Mouse (Mus musculus) G1E-ER4 (cell line): ENCODE results near the gene Foxd1. TPM values are rescaled to one million over a fixed set of nuclear protein-coding genes. Genes with fewer than 3 reads are reported as not detected.

Experiments used
- GATA1 ChIP-seq: IDR thresholded peaks from one replicate; pipeline ENCODE4 v1.8.0; 2012; ENCODE audit warnings: low read length, inconsistent platforms
- polyA plus RNA-seq: library from polyadenylated mRNA; stranded (reverse); fragments of >175 nt; gene quantifications from 2 replicates; pipeline ENCODE4 v1.2.3, GENCODE M21; 2012

The Foxd1 gene
- polyA plus RNA-seq, 1 experiment = not detected

DNA sequence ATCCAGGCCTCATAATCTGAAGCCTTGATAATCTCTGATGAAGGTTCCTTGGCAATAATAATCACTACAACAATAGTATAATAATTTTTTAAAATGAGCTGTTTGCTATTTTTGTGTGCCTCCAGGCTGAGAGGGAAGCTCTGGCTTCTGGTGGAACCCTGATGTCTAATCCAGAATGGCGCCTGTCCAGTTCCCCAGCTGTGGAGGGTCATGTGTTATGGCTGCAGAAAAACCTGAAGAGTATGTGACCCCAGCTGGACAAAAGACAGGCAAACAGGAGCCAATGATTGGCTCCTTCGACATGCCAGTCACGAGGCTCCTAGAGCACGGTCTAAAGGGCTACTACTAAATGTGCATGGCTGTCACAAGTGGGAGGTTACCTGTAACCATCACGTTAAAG is 13.5 kb upstream of the Foxd1 start:
- no peak for TF ChIP-seq GATA1

DNA sequence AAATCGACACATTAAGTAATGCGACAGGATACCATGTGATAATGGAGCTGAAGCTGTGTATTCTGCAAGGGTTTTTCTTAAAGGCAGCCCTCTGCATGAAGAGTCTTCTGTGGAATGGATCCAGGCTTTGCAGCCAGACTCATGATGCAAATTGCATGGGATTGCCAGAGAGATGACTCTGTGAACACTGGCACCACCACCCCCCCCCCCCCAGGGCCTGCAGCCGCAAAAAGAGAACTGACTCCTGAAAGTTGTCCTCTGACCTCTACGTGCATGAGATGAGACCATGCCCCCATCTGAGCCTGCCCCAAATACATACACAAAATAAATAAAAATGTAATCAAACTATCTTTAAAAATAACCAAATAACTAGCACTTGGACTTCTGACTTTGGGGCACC is 4.6 kb upstream of the Foxd1 start:
- no peak for TF ChIP-seq GATA1

DNA sequence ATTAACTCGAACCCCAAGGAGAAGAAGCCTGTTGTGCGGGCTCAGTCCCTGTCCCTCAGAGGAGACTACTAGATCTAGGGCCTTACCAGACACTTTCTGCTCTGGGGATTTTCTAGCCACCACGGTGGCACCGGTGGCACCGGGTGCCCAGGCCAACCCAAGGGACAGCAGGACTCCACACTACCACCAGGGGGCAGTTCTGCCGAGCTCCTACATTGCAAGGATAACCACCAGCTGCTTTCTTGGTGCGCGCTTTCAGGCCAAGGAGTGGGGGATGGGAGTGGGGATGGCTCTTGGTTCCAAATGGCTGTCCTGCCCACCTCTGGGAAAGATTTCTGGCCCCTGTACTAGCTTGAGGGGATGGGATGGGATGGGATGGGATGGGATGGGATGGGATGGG is 2.5 kb upstream of the Foxd1 start:
- no peak for TF ChIP-seq GATA1

DNA sequence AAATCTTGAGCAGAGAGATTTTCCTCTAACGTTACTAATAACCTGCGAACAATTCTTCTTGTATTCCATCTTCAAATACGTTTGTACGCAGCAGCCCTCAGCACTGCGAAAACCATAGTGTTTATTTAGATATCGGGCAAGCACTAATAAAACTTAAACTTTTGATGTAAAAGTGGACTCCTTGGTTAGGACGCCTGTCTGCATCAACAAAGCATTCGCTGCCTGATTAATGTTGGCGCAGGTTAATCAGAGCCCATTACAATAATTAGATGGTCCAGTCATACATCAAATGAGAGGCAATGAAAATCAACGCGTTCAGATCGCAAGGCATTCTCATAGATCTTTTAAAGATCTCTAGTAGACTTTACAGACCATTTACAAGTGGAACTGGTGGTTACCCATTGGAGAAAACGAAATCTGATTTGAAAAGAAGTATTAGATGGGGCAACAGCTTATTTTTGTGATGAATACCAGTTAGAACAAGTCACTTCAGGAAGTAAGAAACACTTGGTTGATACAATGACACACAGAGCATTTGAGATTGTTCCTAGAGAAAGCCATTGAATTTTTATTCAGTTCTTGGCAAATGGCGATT is 1.6 kb upstream of the Foxd1 start:
- no peak for TF ChIP-seq GATA1

DNA sequence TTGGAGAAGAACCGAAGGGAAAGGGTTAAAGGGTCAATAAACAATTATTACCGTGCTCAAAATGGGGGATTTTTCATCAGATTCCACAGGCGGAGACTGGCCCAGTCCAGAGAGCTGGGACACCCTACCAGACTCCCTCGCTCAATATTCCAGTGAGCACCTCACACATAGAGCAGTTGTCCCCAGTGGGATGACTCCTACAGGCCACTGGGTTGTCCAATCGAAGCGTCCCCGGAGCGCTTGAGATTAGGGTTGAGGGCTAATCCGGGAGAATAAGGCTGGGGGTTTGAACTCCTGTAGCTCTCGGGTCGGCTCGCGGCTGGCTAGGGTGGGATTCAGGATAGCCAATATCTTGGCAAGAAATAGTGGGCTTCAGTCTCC is 343 bp upstream of the Foxd1 start:
- no peak for TF ChIP-seq GATA1

DNA sequence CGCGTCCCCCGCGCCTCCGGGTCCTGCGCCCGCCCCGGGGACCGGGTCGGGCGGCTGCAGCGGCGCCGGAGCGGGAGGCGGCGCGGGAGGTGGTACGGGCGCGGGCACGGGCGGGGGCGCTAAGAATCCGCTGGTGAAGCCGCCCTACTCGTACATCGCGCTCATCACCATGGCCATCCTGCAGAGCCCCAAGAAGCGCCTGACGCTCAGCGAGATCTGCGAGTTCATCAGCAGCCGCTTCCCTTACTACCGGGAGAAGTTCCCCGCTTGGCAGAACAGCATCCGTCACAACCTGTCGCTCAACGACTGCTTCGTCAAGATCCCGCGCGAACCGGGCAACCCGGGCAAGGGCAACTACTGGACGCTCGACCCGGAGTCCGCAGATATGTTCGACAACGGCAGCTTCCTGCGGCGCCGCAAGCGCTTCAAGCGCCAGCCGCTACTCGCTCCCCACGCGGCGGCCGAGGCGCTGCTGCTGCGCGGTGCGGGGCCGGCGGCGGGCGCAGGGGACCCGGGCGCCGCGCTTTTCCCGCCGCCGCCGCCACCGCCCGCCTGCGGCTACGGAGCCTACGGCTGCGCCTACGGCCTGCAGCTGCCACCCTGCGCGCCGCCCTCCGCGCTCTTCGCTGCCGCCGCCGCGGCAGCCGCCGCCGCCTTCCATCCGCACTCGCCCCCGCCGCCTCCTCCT is 973 bp downstream of the Foxd1 start:
- TF ChIP-seq GATA1 = no peak

DNA sequence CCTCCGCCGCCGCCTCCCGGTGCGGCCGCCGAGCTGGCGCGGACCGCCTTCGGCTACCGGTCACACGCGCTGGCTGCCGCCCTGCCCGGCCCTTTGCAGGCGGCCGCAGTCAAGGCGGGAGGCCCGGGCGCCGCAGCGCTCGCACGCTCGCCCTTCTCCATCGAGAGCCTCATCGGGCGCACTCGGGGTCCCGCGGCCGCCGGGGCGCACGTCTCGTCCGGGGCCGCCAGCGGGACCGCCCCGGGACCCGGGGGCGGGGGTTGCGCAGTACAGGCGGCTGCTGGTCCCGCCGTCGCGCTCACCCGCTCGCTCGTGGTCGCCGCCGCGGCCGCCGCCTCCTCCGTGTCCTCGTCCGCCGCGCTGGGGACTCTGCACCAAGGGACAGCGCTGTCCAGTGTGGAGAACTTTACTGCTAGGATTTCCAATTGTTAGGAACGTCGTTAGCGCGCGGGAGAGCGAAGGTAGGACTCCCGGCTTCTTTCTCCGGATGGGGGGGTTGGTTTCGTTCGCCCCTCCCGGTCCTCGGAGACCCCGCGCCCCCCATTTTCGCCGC is 1.6 kb downstream of the Foxd1 start:
- no peak for TF ChIP-seq GATA1

DNA sequence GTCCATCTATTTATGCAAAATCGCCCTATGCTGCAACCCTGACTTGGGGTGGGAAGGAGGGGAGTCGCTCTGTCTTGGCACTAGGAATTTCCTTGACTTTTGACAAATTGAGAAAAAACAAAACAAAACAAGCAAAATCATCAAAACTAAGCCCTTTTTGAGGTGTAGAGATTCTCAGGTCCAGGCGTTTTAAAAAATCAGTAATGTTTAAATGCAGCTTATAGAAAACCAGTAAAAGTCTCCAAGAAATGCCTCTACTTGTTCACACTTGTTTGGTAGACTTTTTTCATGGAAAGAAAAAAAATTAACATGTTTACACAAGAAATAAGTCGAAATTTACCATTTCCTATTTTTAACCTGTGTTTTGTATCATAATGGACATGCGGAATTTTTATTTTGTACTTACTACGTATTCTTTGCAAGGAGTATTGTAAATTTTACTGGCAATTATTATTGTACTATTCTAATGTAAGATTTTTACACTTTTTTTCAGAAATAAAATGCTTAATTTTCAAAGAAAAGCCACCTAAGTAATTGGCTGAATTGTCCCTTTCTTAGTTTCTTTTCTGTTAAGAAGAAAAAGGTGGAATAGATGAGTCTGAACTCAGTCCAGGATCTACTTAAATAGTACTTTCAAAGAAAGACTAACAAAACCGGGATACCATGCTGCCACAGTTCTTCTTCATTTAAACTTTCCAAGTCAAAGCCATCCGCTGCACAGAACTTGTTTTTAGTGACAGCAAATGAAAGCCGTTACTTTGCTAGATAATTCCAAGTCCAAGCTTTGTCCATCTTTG is 2.3 kb downstream of the Foxd1 start:
- TF ChIP-seq GATA1 = no peak

DNA sequence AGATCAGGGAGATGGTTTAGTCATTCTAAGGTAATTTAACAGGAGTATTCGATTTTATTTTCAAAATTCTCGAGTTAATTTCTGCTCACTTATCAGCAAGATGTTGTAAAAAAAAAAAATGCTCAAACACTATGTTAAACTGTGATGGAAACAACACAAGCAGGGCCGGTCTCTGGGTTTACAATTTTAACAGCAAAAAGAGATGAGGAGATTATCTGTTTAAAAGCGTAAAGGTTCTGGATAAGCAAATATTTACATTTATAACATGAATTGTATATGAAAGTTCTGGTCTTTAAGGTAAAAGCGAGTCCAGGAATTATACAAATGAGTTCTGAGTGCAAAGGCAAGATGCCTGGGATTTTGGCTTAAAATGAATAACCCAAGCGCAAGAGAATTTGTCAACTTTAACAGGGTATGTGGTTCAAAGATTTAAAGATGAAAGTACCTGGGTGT is 3.0 kb downstream of the Foxd1 start:
- no peak for TF ChIP-seq GATA1

DNA sequence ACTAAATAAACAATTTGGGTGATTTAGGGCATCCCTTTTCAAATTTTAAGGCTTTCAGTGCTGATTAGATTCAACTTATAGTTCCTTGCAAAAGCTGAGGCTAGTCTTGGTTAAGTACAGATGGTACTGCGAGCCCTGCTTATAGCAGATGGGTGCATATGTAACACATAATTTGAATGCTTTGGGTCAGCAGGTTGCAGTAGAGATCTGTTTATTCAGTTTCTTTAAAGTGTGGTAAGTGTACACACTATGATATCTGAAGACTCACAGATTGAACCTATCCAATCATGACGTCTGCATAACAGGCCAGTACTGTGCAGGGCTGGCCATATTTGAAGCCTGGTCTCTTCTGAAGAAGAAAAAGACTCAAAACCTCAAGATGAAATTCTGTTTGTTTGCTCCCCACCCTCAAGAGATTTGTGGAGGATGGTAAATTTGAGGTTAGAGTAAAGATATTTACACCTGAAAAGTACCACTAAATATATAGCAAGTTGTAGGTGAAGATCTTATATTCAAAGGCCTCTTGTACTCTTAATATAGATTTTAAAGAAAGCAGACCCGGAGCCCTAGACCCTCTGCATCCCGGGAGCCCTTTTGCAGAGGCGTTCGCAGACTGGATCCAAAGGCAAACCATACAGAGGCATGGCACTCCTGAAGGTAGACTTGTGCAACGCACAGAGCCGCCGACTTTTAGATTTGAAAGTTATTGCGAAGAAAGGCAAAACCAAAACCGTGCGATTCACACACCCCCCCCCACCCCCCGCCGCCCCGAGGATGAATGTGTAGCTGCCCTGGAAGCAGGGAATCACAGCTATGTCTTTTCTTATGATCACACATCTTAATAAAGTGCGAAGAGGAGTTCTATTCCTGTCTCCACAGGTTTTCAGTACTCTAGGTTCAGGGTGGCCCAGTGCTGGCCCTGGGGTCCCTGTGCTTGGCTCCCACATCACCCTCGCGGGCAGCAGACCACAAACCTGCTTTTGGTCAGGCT is 3.7 kb downstream of the Foxd1 start:
- no peak for TF ChIP-seq GATA1

DNA sequence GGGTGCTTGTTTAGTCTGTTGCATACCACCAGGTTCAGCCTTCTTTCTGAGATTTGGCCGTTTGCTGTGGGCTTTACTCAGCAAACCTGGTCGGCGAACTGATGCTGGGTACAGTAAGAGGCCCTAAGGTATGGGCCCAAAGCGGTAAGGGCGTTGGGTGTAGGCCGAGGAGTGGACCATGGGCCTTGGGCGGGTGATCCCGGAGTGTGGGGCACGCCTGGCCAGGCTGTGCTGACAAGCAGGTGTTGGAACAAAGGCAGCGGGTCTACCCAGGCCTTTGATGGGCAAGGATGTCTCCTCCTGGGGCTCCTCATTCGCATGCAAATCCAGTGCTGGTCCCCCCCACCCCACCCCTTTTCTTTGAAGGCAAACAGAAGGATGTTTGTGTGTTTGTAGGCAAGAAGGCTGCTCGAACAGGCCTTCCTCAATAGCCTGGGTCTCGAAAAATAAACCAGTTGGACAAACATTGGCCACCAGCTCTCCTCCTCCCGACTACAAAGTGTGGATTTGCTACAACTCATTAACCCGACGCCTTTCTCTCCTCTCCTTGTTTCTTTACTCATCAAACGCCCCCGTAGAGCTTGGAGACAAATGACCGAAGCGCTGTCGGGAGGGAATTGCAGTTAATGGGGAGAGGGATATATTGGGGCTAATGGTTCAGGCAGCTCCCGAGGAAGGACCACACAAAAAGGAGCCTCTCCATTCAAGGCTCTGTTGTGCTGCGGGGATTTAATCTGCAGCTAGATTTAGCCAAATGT is 4.6 kb downstream of the Foxd1 start:
- TF ChIP-seq GATA1 = no peak

DNA sequence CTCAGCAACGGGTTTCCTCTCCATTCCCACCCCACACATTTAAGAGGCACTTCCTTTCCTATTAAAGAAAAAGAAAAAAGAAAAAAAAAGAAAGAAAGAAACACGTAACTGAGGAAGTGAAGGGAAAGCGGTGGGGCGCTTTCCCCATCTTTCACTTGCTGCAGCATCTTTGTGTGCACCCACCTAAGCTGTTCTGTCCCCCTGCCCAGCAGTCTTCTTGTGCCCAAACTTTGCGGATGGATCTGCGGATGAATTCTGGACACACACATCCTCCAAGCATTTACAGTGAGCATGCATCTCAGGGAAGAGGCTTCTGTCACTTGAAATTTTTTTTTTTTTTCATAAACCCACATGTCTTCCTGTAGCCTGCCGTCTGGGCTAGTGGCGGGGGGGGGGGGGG is 5.3 kb downstream of the Foxd1 start:
- no peak for TF ChIP-seq GATA1

DNA sequence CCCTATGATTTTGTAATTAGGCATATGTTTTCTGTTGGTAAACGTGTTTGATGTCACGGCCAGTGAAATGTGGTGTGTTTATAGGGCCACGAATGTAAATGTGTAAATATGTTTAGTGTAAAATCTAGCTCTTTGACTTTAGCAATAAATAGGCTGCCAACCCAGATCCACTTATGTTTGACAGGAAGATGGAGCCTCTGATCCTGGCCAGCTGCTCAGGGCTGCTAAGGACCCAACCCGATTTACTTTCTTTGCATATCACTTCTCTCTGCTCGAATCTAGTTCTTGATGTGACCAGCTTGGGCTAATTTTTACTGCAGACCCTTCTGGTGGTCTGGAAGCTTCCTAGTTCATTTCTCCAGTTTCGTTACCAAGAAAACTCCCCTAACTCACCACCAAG is 6.3 kb downstream of the Foxd1 start:
- TF ChIP-seq GATA1 = no peak

DNA sequence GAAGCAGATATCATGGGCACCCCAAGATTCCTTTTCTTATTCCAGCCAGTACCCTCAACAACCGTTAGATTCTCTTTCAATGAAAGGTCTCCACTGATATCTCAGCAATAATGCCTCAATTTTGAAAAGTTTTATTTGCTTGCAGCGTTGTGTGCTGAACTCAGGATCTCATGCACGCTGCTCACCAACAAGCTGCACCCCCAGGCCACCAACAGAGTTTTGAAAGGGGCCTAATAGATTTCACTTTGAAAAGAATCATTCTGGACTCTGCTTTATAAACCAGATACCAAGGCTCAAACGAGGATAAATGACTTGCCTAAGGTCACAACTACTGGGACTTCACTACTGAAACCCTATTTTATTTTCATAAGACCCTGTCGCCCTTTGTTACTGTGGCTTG is 7.1 kb downstream of the Foxd1 start:
- TF ChIP-seq GATA1 = no peak
